Mouse (Mus musculus) ES-Bruce4 (cell line): Measurements from ENCODE around the gene Igfbp1. TPM values are rescaled to one million over a fixed set of nuclear protein-coding genes. Genes with fewer than 3 reads are reported as not detected.

Experiments used
- H3K27ac ChIP-seq: 2 replicates; pipeline ENCODE4 v1.5.1; 2012; ENCODE audit warnings: low read length, inconsistent platforms; ENCODE audit not compliant: insufficient read depth
- H3K27me3 ChIP-seq: 2 replicates; pipeline ENCODE4 v1.6.1; 2012; ENCODE audit warnings: mild to moderate bottlenecking, low read length, inconsistent platforms; ENCODE audit not compliant: control insufficient read depth, poor library complexity, insufficient read depth, severe bottlenecking
- H3K36me3 ChIP-seq: 2 replicates; pipeline ENCODE4 v1.6.1; 2012; ENCODE audit warnings: inconsistent platforms, mild to moderate bottlenecking, low read length, moderate library complexity; ENCODE audit not compliant: control insufficient read depth, poor library complexity, insufficient read depth, severe bottlenecking
- H3K4me1 ChIP-seq: one replicate; pipeline ENCODE4 v1.8.1; 2011; ENCODE audit warnings: low read length; ENCODE audit not compliant: control insufficient read depth, insufficient read depth
- H3K4me3 ChIP-seq: 2 replicates; pipeline ENCODE4 v1.5.1; 2011; ENCODE audit warnings: low read depth, mild to moderate bottlenecking, low read length
- H3K9ac ChIP-seq: 2 replicates; pipeline ENCODE4 v1.6.1; 2012; ENCODE audit warnings: low read depth, mild to moderate bottlenecking, inconsistent platforms; ENCODE audit not compliant: poor library complexity, severe bottlenecking
- H3K9me3 ChIP-seq: replicated peaks from 2 replicates; pipeline ENCODE4 v1.6.1; 2012; ENCODE audit warnings: mild to moderate bottlenecking, low read length, inconsistent platforms; ENCODE audit not compliant: control insufficient read depth, poor library complexity, insufficient read depth, severe bottlenecking
- CTCF ChIP-seq: IDR thresholded peaks from one replicate; pipeline ENCODE4 v1.8.1; 2011; ENCODE audit warnings: low read depth, low read length
- EP300 ChIP-seq: IDR thresholded peaks from 2 replicates; pipeline ENCODE4 v1.6.1; 2011; ENCODE audit warnings: low read depth, low read length; ENCODE audit not compliant: insufficient read depth
- POLR2A ChIP-seq: IDR thresholded peaks from one replicate; pipeline ENCODE4 v1.8.1; 2011; ENCODE audit warnings: low read length; ENCODE audit not compliant: insufficient read depth
- polyA plus RNA-seq: library from polyadenylated mRNA; stranded (reverse); fragments of >200 nt; gene quantifications from 2 replicates; pipeline ENCODE4 v1.2.4, GENCODE M21; 2011; ENCODE audit warnings: low read depth; ENCODE audit not compliant: missing spikeins, insufficient read depth, insufficient read length

The Igfbp1 gene
- polyA plus RNA-seq, 1 experiment: not detected

- no peak overlapping the region for H3K4me3 ChIP-seq
- no peak for TF ChIP-seq EP300
- TF ChIP-seq CTCF: no peak
- TF ChIP-seq POLR2A: no peak
- no peaks in the 10 kb centered on the region for H3K9me3 ChIP-seq
- no peak overlapping the region for H3K27ac ChIP-seq
- H3K36me3 ChIP-seq: no peaks in the 10 kb centered on the region
- no peaks in the 10 kb centered on the region for H3K27me3 ChIP-seq
- H3K9ac ChIP-seq: no peak overlapping the region
- H3K4me1 ChIP-seq: no peaks in the 10 kb centered on the region
Observed at GRCm38 (mm10) chr11:7187472-7187871, 10.1 kb upstream of the Igfbp1 start.

GRCm38 (mm10) chr11:7188469-7188868 lies 9.1 kb upstream of the Igfbp1 start, which contains the start of gene Gm11985:
Gene Gm11985, minus strand, starts transcription at chr11:7188569.
- Histone ChIP-seq H3K36me3 (no peaks in the 10 kb centered on the region), H3K27ac (no peak within 1 kb of the TSS), H3K27me3 (no peaks in the 10 kb centered on the region), H3K4me3 (no peak within 1 kb of the TSS), H3K9ac (no peak within 1 kb of the TSS), H3K9me3 (no peaks in the 10 kb centered on the region), H3K4me1 (no peaks in the 10 kb centered on the region)
- TF ChIP-seq CTCF (no peak), POLR2A (no peak), EP300 (no peak)

- H3K9me3 ChIP-seq: no peaks in the 10 kb centered on the region
- TF ChIP-seq CTCF (no peak), POLR2A (no peak), EP300 (no peak)
- no peaks in the 10 kb centered on the region for H3K27me3 ChIP-seq
- H3K27ac ChIP-seq: no peak overlapping the region
- no peak overlapping the region for H3K4me3 ChIP-seq
- H3K4me1 ChIP-seq: no peaks in the 10 kb centered on the region
- no peaks in the 10 kb centered on the region for H3K36me3 ChIP-seq
- H3K9ac ChIP-seq: no peak overlapping the region
Observed at GRCm38 (mm10) chr11:7192710-7193109, 4.9 kb upstream of the Igfbp1 start.

GRCm38 (mm10) chr11:7193134-7193533 lies 4.4 kb upstream of the Igfbp1 start:
- H3K9me3 ChIP-seq: no peaks in the 10 kb centered on the region
- no peaks in the 10 kb centered on the region for H3K4me1 ChIP-seq
- no peak overlapping the region for H3K9ac ChIP-seq
- H3K27me3 ChIP-seq: no peaks in the 10 kb centered on the region
- H3K4me3 ChIP-seq: no peak overlapping the region
- no peak for TF ChIP-seq POLR2A
- no peak for TF ChIP-seq CTCF
- TF ChIP-seq EP300: no peak
- H3K27ac ChIP-seq: no peak overlapping the region
- no peaks in the 10 kb centered on the region for H3K36me3 ChIP-seq

GRCm38 (mm10) chr11:7194432-7195311 lies 2.9 kb upstream of the Igfbp1 start:
- no peak for TF ChIP-seq POLR2A
- TF ChIP-seq EP300: no peak
- peak; percentile 48 for TF ChIP-seq CTCF
- Histone ChIP-seq H3K9me3 (no peaks in the 10 kb centered on the region), H3K4me3 (no peak overlapping the region), H3K27me3 (no peaks in the 10 kb centered on the region), H3K36me3 (no peaks in the 10 kb centered on the region), H3K9ac (no peak overlapping the region), H3K4me1 (no peaks in the 10 kb centered on the region), H3K27ac (no peak overlapping the region)

GRCm38 (mm10) chr11:7195312-7195685 lies 2.3 kb upstream of the Igfbp1 start:
- TF ChIP-seq EP300 (no peak), CTCF (no peak), POLR2A (no peak)
- Histone ChIP-seq H3K27ac (no peak overlapping the region), H3K9me3 (no peaks in the 10 kb centered on the region), H3K27me3 (no peaks in the 10 kb centered on the region), H3K36me3 (no peaks in the 10 kb centered on the region), H3K4me1 (no peaks in the 10 kb centered on the region), H3K4me3 (no peak overlapping the region), H3K9ac (no peak overlapping the region)
